Mouse (Mus musculus): ENCODE measurements around the gene Mast4. TPM values are rescaled to one million over a fixed set of nuclear protein-coding genes. Genes with fewer than 3 reads are reported as not detected.

Gene Mast4
- polyA plus RNA-seq, 1 experiment from 2014 or later, result 45.4 TPM

DNA sequence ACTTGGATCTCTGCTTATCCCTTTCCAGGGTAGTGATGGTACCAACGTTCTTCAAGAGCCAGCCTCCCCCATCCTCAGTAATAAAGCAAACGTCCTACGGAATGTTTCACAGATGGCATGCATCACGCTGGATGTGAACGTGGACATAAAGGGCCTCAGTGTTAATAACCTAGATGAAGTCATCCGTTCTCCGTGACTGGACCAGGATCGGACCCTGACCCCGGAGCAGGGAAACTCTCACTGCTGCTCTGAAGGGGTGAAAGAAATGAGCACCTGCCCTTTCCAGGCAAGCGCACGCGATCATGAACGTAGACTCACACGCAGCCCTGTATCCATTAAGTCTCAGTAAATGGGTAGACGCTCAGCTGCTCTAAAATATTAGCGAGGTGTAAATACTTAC, 6.0 kb downstream of the Mast4 start:
- Histone ChIP-seq H3K4me3 (ENCODE audit: low read depth, low read length) (no peak overlapping the region), H3K9me3 (replicated peaks; ENCODE audit: control insufficient read depth, low read length) (no peaks in the 10 kb centered on the region), H3K4me2 (no peak overlapping the region), H3K36me3 (ENCODE audit: control insufficient read depth, insufficient read depth, low read length) (no peaks in the 10 kb centered on the region), H3K27me3 (ENCODE audit: control insufficient read depth, insufficient read depth, low read length) (peaks cover 11% of the 10 kb centered on the region), H3K27ac (ENCODE audit: low read depth, low read length) (no peak overlapping the region), H3K9ac (ENCODE audit: low read depth, low read length) (no peak overlapping the region), H3K4me1 (ENCODE audit: control insufficient read depth, insufficient read depth, low read length) (peaks cover 5% of the 10 kb centered on the region; the same call in 1 of the 2 replicates)
- 73% methylated on average over 16 of the region's 16 CpGs for WGBS (ENCODE audit: insufficient replicate concordance)
- ATAC-seq (replicated peaks; ENCODE audit: insufficient number of reproducible peaks, low FRiP score, low TSS enrichment), result no peak

DNA sequence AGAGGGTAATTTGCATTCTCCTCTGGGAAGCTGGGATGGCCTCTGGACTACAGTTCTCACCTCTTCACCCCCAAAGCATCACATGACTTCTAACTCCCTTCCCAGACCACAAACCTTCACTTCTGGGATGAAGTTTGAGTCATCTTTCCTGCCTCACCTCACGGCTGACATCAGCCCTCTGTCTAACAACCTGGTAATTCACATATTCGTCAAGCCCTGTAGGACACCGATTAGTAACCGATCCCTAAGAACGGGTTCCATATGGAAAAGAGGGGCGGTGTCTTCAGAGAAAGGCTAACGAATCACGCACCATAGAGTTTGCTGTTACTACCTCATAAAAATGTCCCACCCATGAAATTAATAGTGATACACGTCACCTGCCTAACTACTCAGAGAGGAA, 6.5 kb downstream of the Mast4 start:
- no peak overlapping the region for H3K27ac ChIP-seq (ENCODE audit: low read depth, low read length)
- H3K27me3 ChIP-seq (ENCODE audit: control insufficient read depth, insufficient read depth, low read length), result peaks cover 8% of the 10 kb centered on the region
- peaks cover under 1% of the 10 kb centered on the region; the same call in 1 of the 2 replicates for H3K4me1 ChIP-seq (ENCODE audit: control insufficient read depth, insufficient read depth, low read length)
- WGBS (ENCODE audit: insufficient replicate concordance), result 69% methylated on average over 9 of the region's 9 CpGs
- H3K36me3 ChIP-seq (ENCODE audit: control insufficient read depth, insufficient read depth, low read length), result no peaks in the 10 kb centered on the region
- no peaks in the 10 kb centered on the region for H3K9me3 ChIP-seq (replicated peaks; ENCODE audit: control insufficient read depth, low read length)
- no peak overlapping the region for H3K4me2 ChIP-seq
- no peak overlapping the region for H3K9ac ChIP-seq (ENCODE audit: low read depth, low read length)
- no peak overlapping the region for H3K4me3 ChIP-seq (ENCODE audit: low read depth, low read length)
- ATAC-seq (replicated peaks; ENCODE audit: insufficient number of reproducible peaks, low FRiP score, low TSS enrichment), result no peak

DNA sequence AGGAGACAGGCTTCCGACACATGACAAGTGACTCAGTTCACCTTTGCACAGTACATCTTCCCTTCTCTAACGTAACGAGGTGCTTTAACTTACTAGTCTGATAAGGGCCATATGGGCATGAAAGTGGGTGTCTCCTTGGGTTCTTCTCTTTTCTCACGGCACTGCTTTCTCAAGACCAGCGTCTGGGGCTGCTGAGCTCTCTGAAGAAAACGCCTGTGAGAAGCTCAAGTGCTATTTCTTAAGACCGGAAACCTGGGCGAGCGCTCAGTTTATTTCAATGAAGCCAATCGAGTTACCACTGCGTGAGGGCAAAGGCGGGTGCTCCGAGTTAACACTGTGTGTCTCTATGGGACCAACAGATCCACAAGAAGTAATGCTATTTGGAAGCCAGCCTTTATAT, 8.1 kb downstream of the Mast4 start:
- Histone ChIP-seq H3K4me1 (ENCODE audit: control insufficient read depth, insufficient read depth, low read length) (no peaks in the 10 kb centered on the region), H3K9ac (ENCODE audit: low read depth, low read length) (no peak overlapping the region), H3K36me3 (ENCODE audit: control insufficient read depth, insufficient read depth, low read length) (no peaks in the 10 kb centered on the region), H3K4me3 (ENCODE audit: low read depth, low read length) (no peak overlapping the region), H3K9me3 (replicated peaks; ENCODE audit: control insufficient read depth, low read length) (no peaks in the 10 kb centered on the region), H3K27ac (ENCODE audit: low read depth, low read length) (no peak overlapping the region), H3K27me3 (ENCODE audit: control insufficient read depth, insufficient read depth, low read length) (no peaks in the 10 kb centered on the region), H3K4me2 (no peak overlapping the region)
- WGBS (ENCODE audit: insufficient replicate concordance), result 68% methylated on average over 13 of the region's 13 CpGs
- no peak for ATAC-seq (replicated peaks; ENCODE audit: insufficient number of reproducible peaks, low FRiP score, low TSS enrichment)

DNA sequence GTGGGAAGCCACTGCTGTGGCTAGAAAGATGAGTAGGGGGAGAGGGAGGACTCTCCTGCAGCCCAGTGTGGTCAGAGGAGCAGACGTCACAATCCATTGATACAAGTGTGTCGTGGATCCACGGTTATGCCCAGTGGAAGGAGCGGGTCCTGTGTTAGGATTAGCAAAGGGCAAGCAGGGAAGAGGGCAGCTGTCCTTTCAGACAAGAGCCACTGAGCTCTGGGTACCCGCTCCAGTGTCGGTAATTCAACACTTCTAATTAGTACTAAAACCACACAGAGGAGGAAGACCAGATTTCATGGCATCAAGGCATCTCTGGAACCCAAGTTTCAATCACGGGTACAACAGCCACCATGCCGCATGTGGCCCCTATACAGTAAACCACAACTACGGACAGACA, 14.4 kb downstream of the Mast4 start:
- 86% methylated on average over 9 of the region's 9 CpGs for WGBS (ENCODE audit: insufficient replicate concordance)
- Histone ChIP-seq H3K36me3 (ENCODE audit: control insufficient read depth, insufficient read depth, low read length) (no peaks in the 10 kb centered on the region), H3K4me1 (ENCODE audit: control insufficient read depth, insufficient read depth, low read length) (0 out of 2 replicates have a peak, but pooled peaks cover 5% of the 10 kb centered on the region), H3K9me3 (replicated peaks; ENCODE audit: control insufficient read depth, low read length) (no peaks in the 10 kb centered on the region), H3K27me3 (ENCODE audit: control insufficient read depth, insufficient read depth, low read length) (no peaks in the 10 kb centered on the region), H3K4me2 (no peak overlapping the region), H3K27ac (ENCODE audit: low read depth, low read length) (no peak overlapping the region), H3K4me3 (ENCODE audit: low read depth, low read length) (no peak overlapping the region), H3K9ac (ENCODE audit: low read depth, low read length) (no peak overlapping the region)
- no peak for ATAC-seq (replicated peaks; ENCODE audit: insufficient number of reproducible peaks, low FRiP score, low TSS enrichment)

DNA sequence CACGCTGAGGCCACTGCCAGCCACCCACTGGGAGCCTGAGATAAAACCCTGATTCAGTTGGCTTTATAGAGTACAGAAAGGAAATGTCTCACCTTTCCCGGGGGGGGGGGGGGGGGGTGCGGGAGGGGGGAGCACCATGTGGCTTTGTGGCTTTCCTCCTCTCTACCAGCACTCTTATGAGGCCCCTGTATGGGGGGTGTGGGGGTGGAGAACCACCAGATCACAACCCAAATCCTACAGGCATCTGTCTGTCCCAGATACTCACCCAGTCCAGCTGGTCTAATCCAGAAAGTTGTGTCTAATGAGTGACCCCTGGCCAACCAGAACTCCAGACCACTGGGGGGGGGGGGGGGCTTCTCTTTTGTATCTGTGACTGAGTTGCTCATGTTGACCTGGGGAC, 15.0 kb downstream of the Mast4 start:
- 5% methylated on average over 2 of the region's 3 CpGs for WGBS (ENCODE audit: insufficient replicate concordance)
- 0 out of 2 replicates have a peak, but pooled peaks cover 5% of the 10 kb centered on the region for H3K4me1 ChIP-seq (ENCODE audit: control insufficient read depth, insufficient read depth, low read length)

DNA sequence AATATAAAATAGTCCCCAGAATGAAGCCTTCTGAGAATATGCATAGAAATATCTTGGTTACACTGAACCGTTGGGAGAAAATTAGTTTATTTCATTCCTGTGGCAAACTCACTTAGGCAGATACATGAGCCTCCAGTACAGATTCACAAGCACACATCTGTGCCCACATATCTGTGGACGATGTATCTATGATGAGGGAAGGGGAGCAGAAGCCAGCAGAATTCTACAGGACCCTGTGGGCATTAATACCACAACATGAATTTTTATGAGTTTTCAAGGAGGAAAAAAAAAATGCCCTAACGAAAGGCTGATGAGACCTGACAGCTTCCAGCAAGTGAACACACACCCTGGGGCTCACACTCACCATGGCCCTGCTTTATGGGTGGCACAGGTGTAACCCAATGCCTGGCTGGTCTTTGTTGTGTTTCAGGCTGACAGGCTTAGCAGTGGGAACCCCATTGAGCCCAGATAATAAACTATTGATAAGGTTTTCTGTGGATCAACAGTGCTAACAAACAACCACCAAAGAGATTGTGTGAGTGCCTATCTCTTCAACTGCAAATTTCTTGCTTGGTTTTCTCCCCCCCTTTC, 17.4 kb downstream of the Mast4 start:
- no peak overlapping the region for H3K4me2 ChIP-seq
- H3K27me3 ChIP-seq (ENCODE audit: control insufficient read depth, insufficient read depth, low read length), result no peaks in the 10 kb centered on the region
- 0 out of 2 replicates have a peak, but pooled peaks cover 5% of the 10 kb centered on the region for H3K4me1 ChIP-seq (ENCODE audit: control insufficient read depth, insufficient read depth, low read length)
- H3K36me3 ChIP-seq (ENCODE audit: control insufficient read depth, insufficient read depth, low read length), result no peaks in the 10 kb centered on the region
- H3K9me3 ChIP-seq (replicated peaks; ENCODE audit: control insufficient read depth, low read length), result no peaks in the 10 kb centered on the region
- no peak overlapping the region for H3K27ac ChIP-seq (ENCODE audit: low read depth, low read length)
- no peak overlapping the region for H3K9ac ChIP-seq (ENCODE audit: low read depth, low read length)
- 61% methylated on average over 3 of the region's 3 CpGs for WGBS (ENCODE audit: insufficient replicate concordance)
- H3K4me3 ChIP-seq (ENCODE audit: low read depth, low read length), result no peak overlapping the region
- no peak for ATAC-seq (replicated peaks; ENCODE audit: insufficient number of reproducible peaks, low FRiP score, low TSS enrichment)

More for the DNA sequence above, 15.0 kb downstream of the Mast4 start:
- no peak for ATAC-seq (replicated peaks; ENCODE audit: insufficient number of reproducible peaks, low FRiP score, low TSS enrichment)
- Histone ChIP-seq H3K9me3 (replicated peaks; ENCODE audit: control insufficient read depth, low read length) (no peaks in the 10 kb centered on the region), H3K36me3 (ENCODE audit: control insufficient read depth, insufficient read depth, low read length) (no peaks in the 10 kb centered on the region), H3K27ac (ENCODE audit: low read depth, low read length) (no peak overlapping the region), H3K27me3 (ENCODE audit: control insufficient read depth, insufficient read depth, low read length) (no peaks in the 10 kb centered on the region), H3K9ac (ENCODE audit: low read depth, low read length) (no peak overlapping the region), H3K4me2 (no peak overlapping the region), H3K4me3 (ENCODE audit: low read depth, low read length) (no peak overlapping the region)

DNA sequence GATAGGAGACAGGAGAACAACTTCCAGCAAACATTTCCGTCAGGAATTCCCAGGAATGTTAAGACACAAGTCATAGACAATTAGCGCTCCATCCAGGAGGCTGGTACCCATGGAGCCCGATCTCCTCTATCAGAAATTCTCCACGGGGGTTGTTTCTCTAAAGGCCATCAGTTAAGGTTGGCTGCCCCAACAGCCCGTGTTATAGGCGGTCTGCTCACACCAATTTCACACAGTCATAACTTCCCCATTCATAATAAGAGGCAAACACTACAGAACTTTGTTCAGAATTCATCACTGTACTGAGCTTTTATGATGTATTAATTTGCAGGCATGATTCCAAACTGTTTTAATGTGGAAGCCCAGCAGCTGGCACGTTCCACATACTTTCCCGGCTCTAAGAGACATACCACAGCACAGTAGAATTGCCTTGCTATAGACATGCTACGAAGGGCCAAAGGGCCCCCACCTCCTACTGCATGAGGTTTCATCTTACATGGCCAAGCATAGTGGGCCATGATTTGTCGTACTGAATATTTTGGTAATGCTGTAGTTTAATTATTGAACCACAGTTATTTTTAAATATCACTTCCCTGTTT, 19.1 kb downstream of the Mast4 start:
- H3K27ac ChIP-seq (ENCODE audit: low read depth, low read length), result no peak overlapping the region
- no peak overlapping the region for H3K9ac ChIP-seq (ENCODE audit: low read depth, low read length)
- no peak overlapping the region for H3K4me3 ChIP-seq (ENCODE audit: low read depth, low read length)
- no peak overlapping the region for H3K4me2 ChIP-seq
- no peaks in the 10 kb centered on the region for H3K9me3 ChIP-seq (replicated peaks; ENCODE audit: control insufficient read depth, low read length)
- WGBS (ENCODE audit: insufficient replicate concordance), result 45% methylated on average over 10 of the region's 10 CpGs
- H3K4me1 ChIP-seq (ENCODE audit: control insufficient read depth, insufficient read depth, low read length), result 0 out of 2 replicates have a peak, but pooled peaks cover 5% of the 10 kb centered on the region
- no peaks in the 10 kb centered on the region for H3K36me3 ChIP-seq (ENCODE audit: control insufficient read depth, insufficient read depth, low read length)
- H3K27me3 ChIP-seq (ENCODE audit: control insufficient read depth, insufficient read depth, low read length), result no peaks in the 10 kb centered on the region
- no peak for ATAC-seq (replicated peaks; ENCODE audit: insufficient number of reproducible peaks, low FRiP score, low TSS enrichment)

DNA sequence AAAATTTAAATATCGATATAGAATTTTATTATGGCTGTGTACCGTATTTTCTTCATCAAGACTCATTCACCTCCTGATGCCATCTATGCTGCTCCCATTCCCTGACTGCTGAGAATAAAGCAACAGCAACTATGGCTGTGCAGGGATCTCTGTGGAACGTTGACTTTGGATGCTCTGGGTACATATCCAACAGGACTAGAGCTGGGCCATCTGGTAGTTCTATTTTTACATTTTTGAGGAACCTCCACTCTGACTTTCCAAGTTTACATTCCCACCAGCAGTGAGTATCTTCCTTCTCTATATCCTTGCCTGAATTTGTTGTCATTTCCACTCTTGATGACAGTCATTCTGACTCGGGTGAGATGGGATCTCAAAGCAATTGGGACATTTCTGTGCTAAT, 26.0 kb downstream of the Mast4 start:
- Histone ChIP-seq H3K4me1 (ENCODE audit: control insufficient read depth, insufficient read depth, low read length) (no peaks in the 10 kb centered on the region), H3K4me2 (no peak overlapping the region), H3K4me3 (ENCODE audit: low read depth, low read length) (no peak overlapping the region), H3K9ac (ENCODE audit: low read depth, low read length) (no peak overlapping the region), H3K27me3 (ENCODE audit: control insufficient read depth, insufficient read depth, low read length) (no peaks in the 10 kb centered on the region), H3K36me3 (ENCODE audit: control insufficient read depth, insufficient read depth, low read length) (no peaks in the 10 kb centered on the region), H3K9me3 (replicated peaks; ENCODE audit: control insufficient read depth, low read length) (no peaks in the 10 kb centered on the region), H3K27ac (ENCODE audit: low read depth, low read length) (no peak overlapping the region)
- 82% methylated on average over 4 of the region's 4 CpGs for WGBS (ENCODE audit: insufficient replicate concordance)
- ATAC-seq (replicated peaks; ENCODE audit: insufficient number of reproducible peaks, low FRiP score, low TSS enrichment), result no peak

DNA sequence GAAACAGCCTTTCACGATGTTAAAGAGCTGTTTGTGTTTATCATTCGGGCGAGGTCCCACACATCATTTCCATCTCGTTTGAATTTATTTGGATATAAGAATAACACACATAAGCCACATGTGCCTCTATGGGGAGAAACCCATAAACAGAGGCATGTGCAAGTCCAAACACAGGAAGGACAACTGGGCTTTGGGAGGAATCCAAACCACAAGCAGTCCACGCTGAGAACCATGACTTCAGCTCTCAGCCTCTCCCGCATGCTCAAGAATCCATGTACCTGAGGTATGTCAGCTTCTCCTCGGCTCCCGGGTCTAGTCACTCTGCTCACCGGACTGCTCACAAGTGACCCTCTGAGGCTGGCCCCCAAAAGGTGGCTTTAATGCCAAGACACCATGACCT, 30.5 kb downstream of the Mast4 start:
- Histone ChIP-seq H3K4me3 (ENCODE audit: low read depth, low read length) (no peak overlapping the region), H3K4me2 (no peak overlapping the region), H3K4me1 (ENCODE audit: control insufficient read depth, insufficient read depth, low read length) (no peaks in the 10 kb centered on the region), H3K27me3 (ENCODE audit: control insufficient read depth, insufficient read depth, low read length) (no peaks in the 10 kb centered on the region), H3K9me3 (replicated peaks; ENCODE audit: control insufficient read depth, low read length) (no peaks in the 10 kb centered on the region), H3K27ac (ENCODE audit: low read depth, low read length) (no peak overlapping the region), H3K9ac (ENCODE audit: low read depth, low read length) (no peak overlapping the region), H3K36me3 (ENCODE audit: control insufficient read depth, insufficient read depth, low read length) (no peaks in the 10 kb centered on the region)
- ATAC-seq (replicated peaks; ENCODE audit: insufficient number of reproducible peaks, low FRiP score, low TSS enrichment), result no peak
- WGBS (ENCODE audit: insufficient replicate concordance), result 75% methylated on average over 9 of the region's 9 CpGs
